Mouse (Mus musculus) inflammation-experienced regulatory T-cells (primary cell): ENCODE data around the gene Slc35e1. TPM values are rescaled to one million over a fixed set of nuclear protein-coding genes. Genes with fewer than 3 reads are reported as not detected.

Experiments used
- polyA plus RNA-seq, 2 experiments: library from polyadenylated mRNA; unstranded; fragments of 100-300 nt; shearing (Covaris generic); gene quantifications; one replicate each; pipeline ENCODE4 v1.2.1; 2017

Gene Slc35e1
- polyA plus RNA-seq = 10 to 100 TPM; 53.1 to 66.2 TPM

DNA sequence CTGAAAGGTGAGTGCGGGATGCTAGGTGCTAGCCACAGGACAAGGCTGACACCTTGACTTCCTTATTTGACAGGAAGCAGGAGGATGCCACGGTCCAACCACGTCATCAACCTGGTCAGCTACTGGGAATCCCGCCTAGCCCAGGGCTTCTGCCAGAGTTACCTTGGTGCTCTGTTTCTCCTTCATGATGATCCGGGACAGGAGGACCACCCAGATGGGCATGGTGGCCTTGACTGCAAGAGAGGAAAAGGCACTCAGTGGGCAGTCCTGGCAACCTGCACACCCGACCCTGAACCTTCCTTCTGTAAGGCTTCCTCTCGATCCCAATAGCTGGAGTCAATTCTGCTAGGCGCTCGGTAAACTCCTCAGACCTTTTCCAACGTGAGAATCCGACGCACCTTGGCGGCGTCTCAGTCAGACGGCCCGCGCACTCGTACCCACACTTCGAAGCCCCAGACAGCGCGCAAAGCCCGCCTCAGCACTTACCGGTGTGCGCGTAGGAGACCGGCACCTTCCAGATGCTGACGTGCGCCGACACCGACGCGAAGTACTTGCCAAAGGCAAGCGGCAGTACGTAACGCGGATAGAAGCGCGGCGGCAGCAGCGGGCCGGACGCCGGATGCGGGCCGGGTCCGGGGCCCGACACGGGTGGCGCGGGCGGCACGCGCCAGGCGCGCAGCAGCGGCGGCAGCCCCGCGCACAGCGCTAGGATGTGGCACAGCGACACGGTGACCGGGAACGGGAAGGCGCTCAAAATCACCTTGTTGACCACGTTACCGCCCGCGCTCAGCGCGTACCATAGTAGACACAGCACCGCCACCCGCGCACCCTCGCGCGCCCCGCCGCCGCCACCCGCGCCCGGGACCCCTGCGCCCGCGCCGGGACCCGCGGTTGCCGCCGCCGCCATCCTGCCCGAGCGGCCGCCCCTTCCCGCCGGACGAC is at the start of gene Slc35e1:
Gene Slc35e1 (minus strand): TSS at position 935 of the 942 bp plus-strand sequence.

GRCm38 (mm10) chr8:72474826-72475546 is 17.4 kb downstream of the Slc35e1 start, which contains the start of gene Cherp:
Gene Cherp (minus strand): TSS chr8:72475226.

DNA sequence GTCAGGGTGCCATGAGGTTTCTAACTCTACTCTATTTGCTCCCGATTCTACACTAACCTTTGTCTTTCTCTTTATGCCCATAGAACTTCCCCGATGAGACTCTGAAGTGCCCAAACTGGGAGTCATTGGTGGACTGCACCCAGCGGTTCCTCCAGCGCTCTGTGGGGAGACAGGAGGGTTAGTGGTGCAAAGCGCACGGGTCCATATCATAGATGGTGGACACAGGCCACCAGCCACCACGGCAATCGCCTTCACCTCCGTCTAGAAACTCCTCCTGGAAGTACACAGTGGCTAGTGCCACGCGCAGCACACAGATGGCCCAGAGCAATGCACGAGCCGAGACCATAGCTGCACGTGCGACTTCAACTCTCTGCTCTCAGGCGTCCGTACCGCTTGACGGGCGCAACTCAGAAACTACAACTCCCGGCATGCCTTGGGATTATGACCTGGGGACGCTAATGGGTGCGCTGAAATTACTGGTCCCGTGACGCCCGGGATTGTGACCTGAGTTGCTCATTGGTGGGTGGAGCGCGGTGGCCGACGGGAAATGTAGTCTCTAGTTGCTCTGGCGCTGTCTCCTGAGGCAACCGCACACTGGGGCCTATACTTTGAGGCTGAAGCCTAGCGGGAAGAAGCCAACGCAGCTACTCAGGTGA is 48.9 kb downstream of the Slc35e1 start, which contains the start of the genes Calr3 and 1700030K09Rik:
Gene Calr3 (minus strand): TSS at position 533 of the 656 bp plus-strand sequence.
Gene 1700030K09Rik (plus strand): TSS at position 543 of the 656 bp plus-strand sequence.

Other genes with a start within 250 kb of the Slc35e1 start
- 10 to 100 TPM in 1 of 2 experiments, 1 to 10 TPM in 1; 3.4 to 12.4 TPM for gene Gm10282, start 187.4 kb downstream of the Slc35e1 start, polyA plus RNA-seq
- 100 to 1,000 TPM; 349 to 689 TPM for gene Klf2, start 173.6 kb downstream of the Slc35e1 start, polyA plus RNA-seq
- gene Eps15l1, start 71.2 kb downstream of the Slc35e1 start, polyA plus RNA-seq = 10 to 100 TPM; 41.3 to 42.8 TPM
- 1 to 10 TPM in 1 of 2 experiments, under 1 TPM in 1; 0.35 to 1.2 TPM for gene Calr3, start 48.7 kb downstream of the Slc35e1 start, polyA plus RNA-seq
- 1 to 10 TPM; 4.8 to 8.0 TPM for gene 1700030K09Rik, start 48.7 kb downstream of the Slc35e1 start, polyA plus RNA-seq
- 10 to 100 TPM; 90.4 to 97.2 TPM for gene Cherp, start 17.4 kb downstream of the Slc35e1 start, polyA plus RNA-seq
- 10 to 100 TPM; 14.0 to 16.1 TPM for gene Med26, start 55.7 kb upstream of the Slc35e1 start, polyA plus RNA-seq
- 10 to 100 TPM; 45.8 to 51.3 TPM for gene Smim7, start 78.5 kb upstream of the Slc35e1 start, polyA plus RNA-seq
- 1 to 10 TPM; 1.4 to 4.2 TPM for gene Tmem38a, start 79.4 kb upstream of the Slc35e1 start, polyA plus RNA-seq
- gene Nwd1, start 154.1 kb upstream of the Slc35e1 start, polyA plus RNA-seq = under 1 TPM; 0.02 to 0.29 TPM
- gene Sin3b, start 230.7 kb upstream of the Slc35e1 start, polyA plus RNA-seq = 100 to 1,000 TPM; 184 to 188 TPM